Mouse (Mus musculus) forebrain, embryonic 13.5 days (tissue): ENCODE measurements around the gene Trabd2b. TPM values are rescaled to one million over a fixed set of nuclear protein-coding genes. Genes with fewer than 3 reads are reported as not detected.

Experiments
- ATAC-seq: fragments of 200-750 bp; cut with Nextera tagmentation; 2 replicates; pipeline ENCODE4 v1.8.0; 2017
- H3K27ac ChIP-seq: fragments of 300-500 bp; sonication (generic); 2 replicates; pipeline ENCODE4 v1.5.1; 2015; ENCODE audit warnings: inconsistent platforms, mild to moderate bottlenecking, moderate library complexity
- H3K27me3 ChIP-seq: fragments of 300-500 bp; sonication (generic); 2 replicates; pipeline ENCODE4 v1.6.1; 2015; ENCODE audit warnings: mild to moderate bottlenecking, inconsistent platforms
- H3K36me3 ChIP-seq: fragments of 300-500 bp; sonication (generic); 2 replicates; pipeline ENCODE4 v1.6.1; 2015; ENCODE audit warnings: mild to moderate bottlenecking, inconsistent platforms; ENCODE audit not compliant: poor library complexity, severe bottlenecking
- H3K4me1 ChIP-seq: fragments of 300-500 bp; sonication (generic); 2 replicates; pipeline ENCODE4 v1.6.1; 2015; ENCODE audit warnings: inconsistent platforms
- H3K4me2 ChIP-seq: fragments of 300-500 bp; sonication (generic); 2 replicates; pipeline ENCODE4 v1.6.1; 2015; ENCODE audit warnings: inconsistent platforms, mild to moderate bottlenecking, moderate library complexity
- H3K4me3 ChIP-seq: fragments of 300-500 bp; sonication (generic); 2 replicates; pipeline ENCODE4 v1.5.1; 2015; ENCODE audit warnings: mild to moderate bottlenecking, inconsistent platforms
- H3K9ac ChIP-seq: fragments of 300-500 bp; sonication (generic); 2 replicates; pipeline ENCODE4 v1.6.1; 2015; ENCODE audit warnings: mild to moderate bottlenecking, inconsistent platforms
- H3K9me3 ChIP-seq: fragments of 300-500 bp; sonication (generic); replicated peaks from 2 replicates; pipeline ENCODE4 v1.6.1; 2016; ENCODE audit warnings: inconsistent platforms
- WGBS: fragments of 180-500 bp; shearing (Covaris S2); methylation state at CpG from one replicate; pipeline ENCODE4 v1.1.7; 2015; 5-methylcytosine and 5-hydroxymethylcytosine counted together
- polyA plus RNA-seq: library from polyadenylated mRNA; unstranded; fragments of >200 nt; fragmentation: Nextera tagmentation; extraction: Ambion mirVana; gene quantifications from 2 replicates; pipeline ENCODE4 v1.2.1, GENCODE M21; 2015

Trabd2b gene
- polyA plus RNA-seq, 1 experiment from 2014 or later: 0.27 TPM

- 92% methylated on average over 1 of the region's 1 CpGs for WGBS
- Histone ChIP-seq H3K4me1 (no peaks in the 10 kb centered on the region), H3K4me2 (no peak overlapping the region), H3K36me3 (no peaks in the 10 kb centered on the region), H3K27ac (no peak overlapping the region), H3K9ac (no peak overlapping the region), H3K9me3 (no peaks in the 10 kb centered on the region), H3K27me3 (no peaks in the 10 kb centered on the region), H3K4me3 (no peak overlapping the region)
- no peak for ATAC-seq
These were observed 32.2 kb upstream of the Trabd2b start for GRCm38 (mm10) chr4:114374330-114374729.

- Histone ChIP-seq H3K9ac (no peak overlapping the region), H3K9me3 (no peaks in the 10 kb centered on the region), H3K27ac (no peak overlapping the region), H3K36me3 (no peaks in the 10 kb centered on the region), H3K4me2 (no peak overlapping the region), H3K4me3 (no peak overlapping the region), H3K27me3 (no peaks in the 10 kb centered on the region), H3K4me1 (peaks cover 3% of the 10 kb centered on the region; the same call in 1 of the 2 replicates)
- no peak for ATAC-seq
- WGBS: 94% methylated on average over 11 of the region's 11 CpGs
These were observed 29.0 kb upstream of the Trabd2b start for GRCm38 (mm10) chr4:114377531-114377930.

- Histone ChIP-seq H3K36me3 (no peaks in the 10 kb centered on the region), H3K27ac (no peak overlapping the region), H3K9ac (no peak overlapping the region), H3K4me1 (peaks cover 12% of the 10 kb centered on the region), H3K4me3 (no peak overlapping the region), H3K4me2 (no peak overlapping the region), H3K9me3 (no peaks in the 10 kb centered on the region), H3K27me3 (no peaks in the 10 kb centered on the region)
- WGBS: 80% methylated on average over 7 of the region's 7 CpGs
- no peak for ATAC-seq
These were observed 28.0 kb upstream of the Trabd2b start for GRCm38 (mm10) chr4:114378512-114378911.

GRCm38 (mm10) chr4:114379416-114379956, 27.0 kb upstream of the Trabd2b start:
- Histone ChIP-seq H3K4me1 (peaks cover 13% of the 10 kb centered on the region), H3K4me3 (no peak overlapping the region), H3K27ac (no peak overlapping the region), H3K27me3 (no peaks in the 10 kb centered on the region), H3K9ac (no peak overlapping the region), H3K9me3 (no peaks in the 10 kb centered on the region), H3K36me3 (no peaks in the 10 kb centered on the region), H3K4me2 (no peak overlapping the region)
- no peak for ATAC-seq
- 85% methylated on average over 4 of the region's 4 CpGs for WGBS

GRCm38 (mm10) chr4:114382627-114383026, 23.9 kb upstream of the Trabd2b start:
- H3K27ac ChIP-seq: no peak overlapping the region
- H3K27me3 ChIP-seq: no peaks in the 10 kb centered on the region
- no peaks in the 10 kb centered on the region for H3K36me3 ChIP-seq
- peaks cover 13% of the 10 kb centered on the region for H3K4me1 ChIP-seq
- whole genome bisulfite sequencing: 7% methylated on average over 1 of the region's 1 CpGs
- no peak overlapping the region for H3K9ac ChIP-seq
- peak; percentile 70; the same call in 1 of the 2 replicates for ATAC-seq
- H3K9me3 ChIP-seq: no peaks in the 10 kb centered on the region
- no peak overlapping the region for H3K4me2 ChIP-seq
- H3K4me3 ChIP-seq: no peak overlapping the region

- Histone ChIP-seq H3K9me3 (no peaks in the 10 kb centered on the region), H3K27me3 (no peaks in the 10 kb centered on the region), H3K27ac (no peak overlapping the region), H3K9ac (no peak overlapping the region), H3K4me2 (no peak overlapping the region), H3K4me3 (no peak overlapping the region), H3K36me3 (no peaks in the 10 kb centered on the region), H3K4me1 (peaks cover 13% of the 10 kb centered on the region)
- no peak for ATAC-seq
- 81% methylated on average over 5 of the region's 5 CpGs for WGBS
These were observed 21.3 kb upstream of the Trabd2b start for GRCm38 (mm10) chr4:114385236-114385635.

- no peak overlapping the region for H3K4me3 ChIP-seq
- WGBS: 80% methylated on average over 2 of the region's 2 CpGs
- H3K27ac ChIP-seq: no peak overlapping the region
- no peak overlapping the region for H3K9ac ChIP-seq
- peaks cover 13% of the 10 kb centered on the region for H3K4me1 ChIP-seq
- no peaks in the 10 kb centered on the region for H3K27me3 ChIP-seq
- no peaks in the 10 kb centered on the region for H3K9me3 ChIP-seq
- ATAC-seq: peak; percentile 29; the same call in 1 of the 2 replicates
- H3K4me2 ChIP-seq: no peak overlapping the region
- H3K36me3 ChIP-seq: no peaks in the 10 kb centered on the region
These were observed 20.1 kb upstream of the Trabd2b start for GRCm38 (mm10) chr4:114386395-114386811.

- H3K27me3 ChIP-seq: no peaks in the 10 kb centered on the region
- no peaks in the 10 kb centered on the region for H3K9me3 ChIP-seq
- no peak overlapping the region for H3K27ac ChIP-seq
- H3K4me1 ChIP-seq: peaks cover 10% of the 10 kb centered on the region
- no peak overlapping the region for H3K9ac ChIP-seq
- no peak overlapping the region for H3K4me3 ChIP-seq
- H3K4me2 ChIP-seq: no peak overlapping the region
- no peaks in the 10 kb centered on the region for H3K36me3 ChIP-seq
- WGBS: 73% methylated on average over 2 of the region's 2 CpGs
- no peak for ATAC-seq
These were observed 18.9 kb upstream of the Trabd2b start for GRCm38 (mm10) chr4:114387527-114388135.

- Histone ChIP-seq H3K9ac (no peak overlapping the region), H3K9me3 (no peaks in the 10 kb centered on the region), H3K4me3 (no peak overlapping the region), H3K4me2 (no peak overlapping the region), H3K27me3 (no peaks in the 10 kb centered on the region), H3K36me3 (no peaks in the 10 kb centered on the region), H3K4me1 (peaks cover 3% of the 10 kb centered on the region; the same call in 1 of the 2 replicates), H3K27ac (no peak overlapping the region)
- no peak for ATAC-seq
- 89% methylated on average over 3 of the region's 3 CpGs for WGBS
These were observed 18.2 kb upstream of the Trabd2b start for GRCm38 (mm10) chr4:114388306-114388705.

GRCm38 (mm10) chr4:114389653-114390052, 16.9 kb upstream of the Trabd2b start:
- Histone ChIP-seq H3K36me3 (no peaks in the 10 kb centered on the region), H3K9me3 (no peaks in the 10 kb centered on the region), H3K27ac (no peak overlapping the region), H3K4me1 (no peaks in the 10 kb centered on the region), H3K27me3 (no peaks in the 10 kb centered on the region), H3K4me2 (no peak overlapping the region), H3K9ac (no peak overlapping the region), H3K4me3 (no peak overlapping the region)
- no peak for ATAC-seq

GRCm38 (mm10) chr4:114397625-114398024, 8.9 kb upstream of the Trabd2b start:
- no peak for ATAC-seq
- Histone ChIP-seq H3K4me2 (no peak overlapping the region), H3K4me1 (no peaks in the 10 kb centered on the region), H3K36me3 (no peaks in the 10 kb centered on the region), H3K9me3 (no peaks in the 10 kb centered on the region), H3K9ac (no peak overlapping the region), H3K27ac (no peak overlapping the region), H3K4me3 (no peak overlapping the region), H3K27me3 (no peaks in the 10 kb centered on the region)

- Histone ChIP-seq H3K27ac (no peak overlapping the region), H3K36me3 (no peaks in the 10 kb centered on the region), H3K27me3 (no peaks in the 10 kb centered on the region), H3K4me1 (no peaks in the 10 kb centered on the region), H3K9me3 (no peaks in the 10 kb centered on the region), H3K4me3 (no peak overlapping the region), H3K9ac (no peak overlapping the region), H3K4me2 (no peak overlapping the region)
- 42% methylated on average over 3 of the region's 3 CpGs for WGBS
- ATAC-seq: no peak
These were observed 6.7 kb upstream of the Trabd2b start for GRCm38 (mm10) chr4:114399821-114400220.
